Mouse (Mus musculus) embryonic facial prominence, embryonic 14.5 days (tissue): Measurements from ENCODE around the gene Ror1. TPM values are rescaled to one million over a fixed set of nuclear protein-coding genes. Genes with fewer than 3 reads are reported as not detected.

Experiments
- ATAC-seq: fragments of 200-750 bp; cut with Nextera tagmentation; 2 replicates; pipeline ENCODE4 v1.8.0; 2017; ENCODE audit warnings: low read depth, moderate number of reproducible peaks, moderate TSS enrichment
- DNase-seq: peaks from one replicate; pipeline ENCODE4 v3.0.0-alpha.2; 2015; ENCODE audit warnings: low spot score
- H3K27ac ChIP-seq: fragments of 300-500 bp; sonication (generic); replicated peaks from 2 replicates; pipeline ENCODE4 v1.5.1; 2014; ENCODE audit warnings: low read depth, mild to moderate bottlenecking, low read length, moderate library complexity
- H3K27me3 ChIP-seq: fragments of 300-500 bp; sonication (generic); replicated peaks from 2 replicates; pipeline ENCODE4 v1.6.1; 2014; ENCODE audit warnings: low read length; ENCODE audit not compliant: control insufficient read depth, insufficient read depth
- H3K36me3 ChIP-seq: fragments of 300-500 bp; sonication (generic); 2 replicates; pipeline ENCODE4 v1.6.1; 2014; ENCODE audit warnings: low read length, mixed read lengths; ENCODE audit not compliant: control insufficient read depth, insufficient read depth
- H3K4me1 ChIP-seq: fragments of 300-500 bp; sonication (generic); 2 replicates; pipeline ENCODE4 v1.6.1; 2014; ENCODE audit warnings: antibody characterized with exemption, low read length; ENCODE audit not compliant: control insufficient read depth, insufficient read depth
- H3K4me2 ChIP-seq: fragments of 300-500 bp; sonication (generic); 2 replicates; pipeline ENCODE4 v1.6.1; 2014; ENCODE audit warnings: low read depth, mild to moderate bottlenecking, low read length, moderate library complexity, mixed read lengths
- H3K4me3 ChIP-seq: fragments of 300-500 bp; sonication (generic); 2 replicates; pipeline ENCODE4 v1.5.1; 2014; ENCODE audit warnings: low read depth, mild to moderate bottlenecking, low read length
- H3K9ac ChIP-seq: fragments of 300-500 bp; sonication (generic); 2 replicates; pipeline ENCODE4 v1.6.1; 2014; ENCODE audit warnings: low read depth, mild to moderate bottlenecking, low read length, moderate library complexity, mixed read lengths
- H3K9me3 ChIP-seq: fragments of 300-500 bp; sonication (generic); 2 replicates; pipeline ENCODE4 v1.6.1; 2016; ENCODE audit warnings: low read length; ENCODE audit not compliant: control insufficient read depth
- WGBS: fragments of 180-500 bp; shearing (Covaris S2); extraction: QIAGEN DNeasy Blood & Tissue Kit; methylation state at CpG from one replicate; pipeline ENCODE4 v1.1.7; 2014; 5-methylcytosine and 5-hydroxymethylcytosine counted together
- polyA plus RNA-seq: library from polyadenylated mRNA; unstranded; fragments of >200 nt; fragmentation: Nextera tagmentation; extraction: Ambion mirVana; gene quantifications from 2 replicates; pipeline ENCODE4 v1.2.1, GENCODE M21; 2014

Ror1 gene
- polyA plus RNA-seq, 1 experiment from 2014 or later = 10.2 TPM

GRCm38 (mm10) chr4:100201322-100201721, 105.7 kb downstream of the Ror1 start:
- no peak overlapping the region for H3K27ac ChIP-seq
- H3K4me2 ChIP-seq = no peak overlapping the region
- DNase-seq (no peak), ATAC-seq (0 out of 2 replicates have a peak, but pooled peaks have one; percentile 42)
- H3K36me3 ChIP-seq = no peaks in the 10 kb centered on the region
- WGBS = 19% methylated on average over 2 of the region's 2 CpGs
- H3K9ac ChIP-seq = no peak overlapping the region
- no peaks in the 10 kb centered on the region for H3K9me3 ChIP-seq
- no peaks in the 10 kb centered on the region for H3K27me3 ChIP-seq
- H3K4me1 ChIP-seq = peaks cover 20% of the 10 kb centered on the region
- no peak overlapping the region for H3K4me3 ChIP-seq

DNA sequence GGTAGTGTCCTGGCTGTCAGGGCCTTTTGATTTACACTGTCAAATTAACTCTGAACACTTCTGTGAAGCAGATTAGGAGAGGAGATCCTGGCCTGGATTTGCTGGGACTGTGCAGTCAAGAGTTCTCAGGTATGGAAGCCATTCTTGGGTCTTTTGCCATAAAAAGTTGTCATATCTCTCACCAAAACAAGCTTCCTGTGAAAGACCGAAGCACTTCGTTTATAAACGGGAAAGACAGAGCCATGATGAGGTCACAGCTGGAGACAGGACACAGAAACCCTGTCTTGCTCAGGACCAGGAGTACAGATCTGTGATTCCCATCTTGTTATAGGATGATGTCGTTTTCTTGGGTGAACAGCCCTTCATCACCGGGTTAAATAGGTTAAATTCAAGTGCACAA, 107.5 kb downstream of the Ror1 start:
- H3K4me3 ChIP-seq = no peak overlapping the region
- 48% methylated on average over 5 of the region's 5 CpGs for WGBS
- H3K9ac ChIP-seq = no peak overlapping the region
- no peak overlapping the region for H3K4me2 ChIP-seq
- no peak for ATAC-seq
- no peaks in the 10 kb centered on the region for H3K36me3 ChIP-seq
- H3K9me3 ChIP-seq = no peaks in the 10 kb centered on the region
- H3K27ac ChIP-seq = no peak overlapping the region
- DNase-seq = no peak
- peaks cover 20% of the 10 kb centered on the region for H3K4me1 ChIP-seq
- H3K27me3 ChIP-seq = no peaks in the 10 kb centered on the region

DNA sequence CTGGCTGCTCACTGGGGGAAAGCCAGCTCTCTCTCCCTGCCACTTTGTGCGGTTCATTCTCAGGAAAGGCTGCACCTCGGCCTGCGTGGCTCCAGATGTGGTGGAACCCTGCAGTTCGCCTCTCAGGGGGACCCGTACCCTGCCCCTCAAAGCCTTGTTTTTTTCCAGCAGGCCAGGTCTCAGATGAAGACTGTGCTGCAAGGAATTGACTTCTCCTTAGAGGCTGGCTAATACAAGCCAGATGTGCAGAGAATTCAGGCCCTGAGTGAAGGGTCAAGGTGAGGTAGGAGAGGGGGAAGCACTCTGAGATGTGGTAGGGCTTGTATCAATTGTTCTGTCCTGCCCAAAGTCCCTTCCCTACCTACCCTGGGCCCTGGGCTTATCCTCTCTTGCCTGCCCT, 108.1 kb downstream of the Ror1 start:
- Histone ChIP-seq H3K9ac (no peak overlapping the region), H3K4me3 (no peak overlapping the region), H3K36me3 (no peaks in the 10 kb centered on the region), H3K4me2 (no peak overlapping the region), H3K9me3 (no peaks in the 10 kb centered on the region), H3K4me1 (peaks cover 17% of the 10 kb centered on the region), H3K27ac (no peak overlapping the region), H3K27me3 (no peaks in the 10 kb centered on the region)
- ATAC-seq (peak; percentile 50; the same call in 1 of the 2 replicates), DNase-seq (no peak)
- WGBS = 32% methylated on average over 5 of the region's 5 CpGs

DNA sequence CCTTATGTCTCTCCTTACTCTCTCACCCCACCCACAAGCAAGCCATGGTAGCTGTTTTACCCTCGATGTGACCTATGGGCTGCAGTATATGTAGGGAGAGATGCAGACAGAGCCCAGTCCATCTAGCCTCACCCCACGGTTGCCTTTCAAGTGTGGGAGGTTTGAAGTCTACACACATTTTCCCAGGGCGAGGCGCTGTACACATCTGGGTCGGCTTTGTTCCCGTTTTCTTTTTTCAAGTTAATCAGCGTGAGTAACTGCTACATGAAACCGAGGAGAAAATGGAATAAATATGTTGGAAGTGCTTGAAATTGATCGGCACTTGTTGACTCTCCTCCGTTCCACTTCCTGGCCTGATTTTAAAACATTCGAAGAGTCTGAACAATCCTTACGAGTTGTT, 108.8 kb downstream of the Ror1 start:
- Histone ChIP-seq H3K4me1 (peaks cover 17% of the 10 kb centered on the region), H3K27me3 (no peaks in the 10 kb centered on the region), H3K4me2 (peak overlapping the region; percentile 21), H3K27ac (peak overlapping the region; percentile 44; the same call in 1 of the 2 replicates), H3K36me3 (no peaks in the 10 kb centered on the region), H3K9ac (no peak overlapping the region), H3K4me3 (no peak overlapping the region), H3K9me3 (no peaks in the 10 kb centered on the region)
- WGBS = 30% methylated on average over 12 of the region's 12 CpGs
- DNase-seq (peak; percentile 81), ATAC-seq (no peak)

DNA sequence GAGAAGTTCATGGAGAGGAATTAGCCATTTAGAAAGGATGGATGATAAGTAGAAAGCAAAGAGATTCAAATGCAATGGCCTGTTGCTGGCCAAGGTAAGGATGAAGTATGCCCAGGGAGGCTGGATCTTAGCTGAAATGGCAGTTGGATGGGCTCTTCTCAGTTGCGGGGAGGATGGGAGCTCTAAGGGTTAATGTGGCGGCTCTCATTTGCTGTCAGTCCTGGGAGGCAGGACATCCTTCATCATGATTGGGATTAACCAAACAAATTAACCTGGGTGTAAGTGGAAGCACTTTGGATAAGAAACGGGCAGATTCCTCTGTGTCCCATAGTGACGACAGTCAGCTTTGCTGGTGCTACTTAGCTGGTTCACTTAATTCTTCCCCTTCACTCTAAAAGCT, 112.5 kb downstream of the Ror1 start:
- WGBS = 60% methylated on average over 4 of the region's 4 CpGs

DNA sequence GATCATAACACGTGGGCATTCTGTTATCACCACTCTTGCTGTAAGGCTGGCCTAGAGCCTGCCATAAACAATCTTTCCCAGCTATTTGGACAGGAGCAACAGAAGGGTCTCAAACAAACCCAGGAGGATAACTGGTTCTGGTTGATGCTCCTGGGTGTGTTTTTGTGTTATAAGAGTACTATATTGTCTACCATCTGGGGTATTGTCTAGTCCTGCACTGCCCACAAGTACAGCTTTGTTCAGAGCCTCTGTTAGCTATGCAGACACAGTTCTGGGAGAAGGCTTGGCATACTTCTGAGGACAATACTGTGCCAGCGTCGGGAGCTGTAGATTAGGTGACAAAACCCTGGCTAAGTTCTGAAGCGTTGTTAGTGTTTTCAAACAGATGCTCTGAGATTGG, 113.5 kb downstream of the Ror1 start:
- no peaks in the 10 kb centered on the region for H3K9me3 ChIP-seq
- H3K4me1 ChIP-seq = peaks cover 3% of the 10 kb centered on the region
- ATAC-seq = no peak
- DNase-seq = no peak
- no peak overlapping the region for H3K27ac ChIP-seq
- H3K36me3 ChIP-seq = no peaks in the 10 kb centered on the region
- no peaks in the 10 kb centered on the region for H3K27me3 ChIP-seq
- 64% methylated on average over 4 of the region's 4 CpGs for WGBS
- H3K4me3 ChIP-seq = no peak overlapping the region
- H3K4me2 ChIP-seq = no peak overlapping the region
- H3K9ac ChIP-seq = no peak overlapping the region

More for the DNA sequence above, 112.5 kb downstream of the Ror1 start:
- Histone ChIP-seq H3K36me3 (no peaks in the 10 kb centered on the region), H3K27me3 (no peaks in the 10 kb centered on the region), H3K9me3 (no peaks in the 10 kb centered on the region), H3K9ac (no peak overlapping the region), H3K27ac (no peak overlapping the region), H3K4me3 (no peak overlapping the region), H3K4me1 (peaks cover 8% of the 10 kb centered on the region), H3K4me2 (no peak overlapping the region)
- no peak for ATAC-seq
- DNase-seq = no peak

GRCm38 (mm10) chr4:100211331-100211730, 115.7 kb downstream of the Ror1 start:
- Histone ChIP-seq H3K4me2 (no peak overlapping the region), H3K4me3 (no peak overlapping the region), H3K27me3 (no peaks in the 10 kb centered on the region), H3K27ac (no peak overlapping the region), H3K36me3 (no peaks in the 10 kb centered on the region), H3K4me1 (0 out of 2 replicates have a peak, but pooled peaks cover 4% of the 10 kb centered on the region), H3K9me3 (no peaks in the 10 kb centered on the region), H3K9ac (no peak overlapping the region)
- WGBS = 66% methylated on average over 4 of the region's 4 CpGs
- DNase-seq (no peak), ATAC-seq (0 out of 2 replicates have a peak, but pooled peaks have one; percentile 32)

- 48% methylated on average over 13 of the region's 13 CpGs for WGBS
- H3K27ac ChIP-seq = no peak overlapping the region
- H3K9me3 ChIP-seq = no peaks in the 10 kb centered on the region
- no peak overlapping the region for H3K4me2 ChIP-seq
- ATAC-seq (peak; percentile 23; the same call in 1 of the 2 replicates), DNase-seq (no peak)
- no peak overlapping the region for H3K4me3 ChIP-seq
- no peaks in the 10 kb centered on the region for H3K27me3 ChIP-seq
- 0 out of 2 replicates have a peak, but pooled peaks cover 8% of the 10 kb centered on the region for H3K4me1 ChIP-seq
- no peaks in the 10 kb centered on the region for H3K36me3 ChIP-seq
- no peak overlapping the region for H3K9ac ChIP-seq
Observed at GRCm38 (mm10) chr4:100214324-100215215, 119.0 kb downstream of the Ror1 start.
